ENCODE assay signal across 11 mouse cellular contexts in genomic region chrX:9077699-9078098, GRCm38 (mm10). TPM values are rescaled to one million over a fixed set of nuclear protein-coding genes. Genes with fewer than 3 reads are reported as not detected.
DNase-seq lines count a peak whose midpoint lies in the region; ATAC-seq and TF ChIP-seq lines count a peak whose summit lies in the region.
"Not testable (repeated sequence)": the region's sequence is repeated elsewhere in the genome, so short reads cannot be mapped to it uniquely, and the experiment has no call there.
"Had no signal": no experiment of that assay in that cellular context is flagged by ENCODE, and none has a peak within 500 bp of the region (broad histone marks: within the 10 kb centered on the region; RNA-seq: fewer than 3 reads in every experiment).

No protein-coding gene starts in this region.

- H3K4me2 ChIP-seq in kidney, embryonic 16.5 days (replicated peaks; ENCODE audit: low read depth, low read length): not testable (repeated sequence)

- TF ChIP-seq POLR2A in bone marrow, adult 2 months (IDR thresholded peaks at IDR 0.05; ENCODE audit: borderline replicate concordance, control insufficient read depth, low read depth, low read length): not testable (repeated sequence)

- not testable (repeated sequence) for H3K9ac ChIP-seq in kidney, embryonic 16.5 days (replicated peaks; ENCODE audit: low read length)

- H3K27me3 ChIP-seq in embryonic facial prominence, embryonic 10.5 days (replicated peaks; ENCODE audit: low read depth, poor library complexity, severe bottlenecking); kidney, embryonic 16.5 days (ENCODE audit: insufficient read depth, low read length): not testable (repeated sequence)

- H3K27ac ChIP-seq in bone marrow, adult 2 months (ENCODE audit: control insufficient read depth, insufficient read depth, low read depth, low read length, poor library complexity); embryonic facial prominence, embryonic 10.5 days (replicated peaks); kidney, embryonic 16.5 days (ENCODE audit: low read length): not testable (repeated sequence)

- intact Hi-C loops in left cerebral cortex, postnatal 14 days (cut with DNase I): not testable (repeated sequence)

- ATAC-seq in kidney, embryonic 16.5 days (ENCODE audit: low FRiP score, low TSS enrichment): peak; percentile 54; the same call in 1 of the 2 replicates
- ATAC-seq in megakaryocyte-erythroid progenitor cell, adult 5-6 weeks (replicated peaks; ENCODE audit: low FRiP score, low TSS enrichment, poor library complexity, severe bottlenecking): 0 out of 2 replicates have a peak, but pooled peaks have one; percentile 55

- 0 out of 2 replicates have a peak, but pooled peaks cover 11% of the 10 kb centered on the region for H3K9me3 ChIP-seq in embryonic facial prominence, embryonic 10.5 days
- not testable (repeated sequence) for H3K9me3 ChIP-seq in kidney, embryonic 16.5 days (ENCODE audit: low read length)

- H3K36me3 ChIP-seq in embryonic facial prominence, embryonic 10.5 days (replicated peaks); kidney, embryonic 16.5 days (ENCODE audit: insufficient read depth, low read length): not testable (repeated sequence)

- 0 out of 2 replicates have a peak, but pooled peaks have one; percentile 14 for TF ChIP-seq CTCF in bone marrow, adult 2 months (IDR thresholded peaks at IDR 0.05; ENCODE audit: control insufficient read depth, insufficient read depth, low read length)

- peak; percentile 9 for DNase-seq in embryonic facial prominence, embryonic 10.5 days (ENCODE audit: low spot score)
- peak; percentile 40 to 56 for DNase-seq in heart, adult 18-20 months
- DNase-seq in left cerebral cortex, postnatal 14 days (ENCODE audit: low spot score in 2 of 2): peak; percentile 33 to 91
- peak; percentile 74 for DNase-seq in right cerebral cortex, postnatal 25 days

- not testable (repeated sequence) for H3K4me1 ChIP-seq in bone marrow, adult 2 months (ENCODE audit: control insufficient read depth, insufficient read depth, low read length); embryonic facial prominence, embryonic 10.5 days; kidney, embryonic 16.5 days (ENCODE audit: insufficient read depth, low read length)

- 13% methylated on average over 8 of the region's 10 CpGs for WGBS in bone marrow, adult 2 months
- 22% methylated on average over 9 of the region's 10 CpGs for WGBS in embryonic facial prominence, embryonic 10.5 days
- 8% methylated on average over 8 of the region's 10 CpGs for WGBS in kidney, embryonic 16.5 days

- H3K4me3 ChIP-seq in bone marrow, adult 2 months (replicated peaks; ENCODE audit: control insufficient read depth, low read depth, low read length); embryonic facial prominence, embryonic 10.5 days; kidney, embryonic 16.5 days (ENCODE audit: low read length): not testable (repeated sequence)

RNA-seq across cellular contexts. Expression of gene Fthl17f, which starts 14.9 kb away (rescaled TPM):
- not detected in 2 replicates for polyA plus RNA-seq in bone marrow, adult 2 months (2011; ENCODE audit: insufficient read depth, insufficient read length, low replicate concordance, missing spikeins)
- polyA plus RNA-seq in embryonic facial prominence, embryonic 10.5 days (2016; fragmentation: Nextera tagmentation; extraction: Ambion mirVana): not detected in 2 replicates
- not detected for total RNA-seq in heart, adult 18-20 months (2021)
- polyA plus RNA-seq in kidney, embryonic 16.5 days (2015; fragmentation: Nextera tagmentation; extraction: Ambion mirVana): not detected in 2 replicates
- not detected for total RNA-seq in left cerebral cortex, postnatal 14 days (2021)
- total RNA-seq in megakaryocyte-erythroid progenitor cell, adult 5-6 weeks (2014; fragmentation: Nextera tagmentation): not detected in 2 replicates
- not detected in 2 replicates for total RNA-seq in megakaryocyte-erythroid progenitor cell, adult 5-6 weeks (2017)
- total RNA-seq: adrenal gland, adult 8-10 months; gastrocnemius, adult 8-10 months had no signal
- polyA plus RNA-seq: intestine, embryonic 16.5 days; myocyte had no signal

RNA-seq across cellular contexts. Expression of gene 4930402K13Rik, which starts 26.7 kb away (rescaled TPM):
- polyA plus RNA-seq in bone marrow, adult 2 months (2011; ENCODE audit: insufficient read depth, insufficient read length, low replicate concordance, missing spikeins): not detected in 2 replicates
- not detected in 2 replicates for polyA plus RNA-seq in embryonic facial prominence, embryonic 10.5 days (2016; fragmentation: Nextera tagmentation; extraction: Ambion mirVana)
- not detected for total RNA-seq in heart, adult 18-20 months (2021)
- not detected in 2 replicates for polyA plus RNA-seq in kidney, embryonic 16.5 days (2015; fragmentation: Nextera tagmentation; extraction: Ambion mirVana)
- not detected for total RNA-seq in left cerebral cortex, postnatal 14 days (2021)
- total RNA-seq in megakaryocyte-erythroid progenitor cell, adult 5-6 weeks (2014; fragmentation: Nextera tagmentation): not detected in 2 replicates
- not detected in 2 replicates for total RNA-seq in megakaryocyte-erythroid progenitor cell, adult 5-6 weeks (2017)
- total RNA-seq: adrenal gland, adult 8-10 months; gastrocnemius, adult 8-10 months had no signal
- polyA plus RNA-seq: intestine, embryonic 16.5 days; myocyte had no signal

RNA-seq across cellular contexts. Expression of gene Fthl17e, which starts 44.4 kb away (rescaled TPM):
- polyA plus RNA-seq in bone marrow, adult 2 months (2011; ENCODE audit: insufficient read depth, insufficient read length, low replicate concordance, missing spikeins): not detected in 2 replicates
- polyA plus RNA-seq in embryonic facial prominence, embryonic 10.5 days (2016; fragmentation: Nextera tagmentation; extraction: Ambion mirVana): not detected in 2 replicates
- total RNA-seq in heart, adult 18-20 months (2021): not detected
- polyA plus RNA-seq in kidney, embryonic 16.5 days (2015; fragmentation: Nextera tagmentation; extraction: Ambion mirVana): not detected in 2 replicates
- not detected for total RNA-seq in left cerebral cortex, postnatal 14 days (2021)
- not detected in 2 replicates for total RNA-seq in megakaryocyte-erythroid progenitor cell, adult 5-6 weeks (2014; fragmentation: Nextera tagmentation)
- not detected in 2 replicates for total RNA-seq in megakaryocyte-erythroid progenitor cell, adult 5-6 weeks (2017)
- total RNA-seq: adrenal gland, adult 8-10 months; gastrocnemius, adult 8-10 months had no signal
- polyA plus RNA-seq: intestine, embryonic 16.5 days; myocyte had no signal

Comparison
In these comparisons a context has a peak if more than half of its experiments do, and no peak if none do; other contexts are left out.
1. DNase-seq: peak in every context shown above with its lines; median percentile 74 in right cerebral cortex, postnatal 25 days; 62 in left cerebral cortex, postnatal 14 days; 48 in heart, adult 18-20 months; 9 in embryonic facial prominence, embryonic 10.5 days.